Mouse (Mus musculus): ENCODE data around the gene Mthfd2l.
A peak's percentile ranks its signal among the peaks of the same experiment; 100 is the strongest.

Mthfd2l gene

DNA sequence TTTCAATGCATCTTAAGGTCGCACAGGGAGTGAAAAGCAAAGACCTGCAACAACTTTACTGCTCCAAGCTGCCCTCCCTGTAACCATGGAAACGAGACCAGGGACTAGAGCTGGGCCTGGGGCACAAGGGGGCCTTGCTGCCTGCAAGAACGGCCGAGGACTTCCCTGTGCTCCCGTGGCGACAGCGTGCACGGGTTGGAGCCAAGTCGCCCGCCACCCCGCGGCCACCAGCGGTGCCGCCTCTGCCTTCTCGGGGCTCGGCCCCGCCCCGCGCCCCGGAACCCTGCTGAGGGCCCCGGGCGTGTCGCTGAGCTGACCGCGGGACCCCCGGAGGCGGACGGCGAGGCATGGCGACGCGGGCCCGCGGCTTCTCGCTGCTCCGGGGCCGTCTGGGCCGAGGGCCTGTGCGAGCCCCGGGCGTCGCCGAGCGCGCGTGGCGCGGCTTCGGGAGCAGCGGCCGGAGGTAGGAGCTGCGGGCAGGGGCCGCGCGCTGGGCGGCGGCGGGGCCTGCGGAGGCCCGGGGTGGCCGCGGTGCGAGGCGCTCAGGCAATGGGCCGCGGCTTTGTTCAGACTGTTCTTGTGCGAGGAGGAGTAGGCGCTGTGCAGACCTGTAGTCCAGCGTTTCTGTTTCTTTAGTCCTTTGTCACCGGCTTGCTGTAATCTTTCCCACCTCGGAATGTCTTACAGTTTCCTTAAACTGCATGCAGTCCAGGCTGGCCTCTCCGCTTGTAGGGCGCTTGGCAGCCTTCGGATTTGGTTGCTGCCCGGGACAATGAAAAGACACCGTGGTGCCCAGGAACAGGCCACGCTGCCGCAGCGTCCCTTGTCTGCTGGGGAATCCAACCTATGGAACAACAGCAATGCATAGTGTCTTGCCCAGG is at the start of gene Mthfd2l:
Gene Mthfd2l, plus strand, starts transcription at position 147 of the 881 bp plus-strand sequence.
- DNase-seq (ENCODE audit: low read depth, low spot score): peak; percentile 71

DNA sequence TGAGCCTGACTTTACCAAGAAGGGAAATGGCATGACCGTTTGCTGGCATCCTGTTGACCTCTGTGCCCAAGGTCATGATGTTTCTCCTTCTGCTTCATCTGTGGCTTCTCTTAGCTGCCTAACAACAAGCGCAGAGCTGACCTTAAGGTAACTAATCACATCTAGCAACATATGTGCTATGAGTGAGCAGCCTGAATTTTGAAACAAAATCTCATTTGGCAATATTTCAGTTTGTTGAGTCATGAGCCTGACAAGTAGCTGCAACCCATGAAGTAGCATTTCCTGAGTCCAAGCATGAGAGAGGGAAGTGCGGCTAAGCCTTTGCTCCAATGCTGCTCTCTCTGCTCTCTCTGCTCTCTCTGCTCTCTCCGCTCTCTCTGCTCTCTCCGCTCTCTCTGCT is 49.2 kb upstream of the Mthfd2l start:
- DNase-seq (ENCODE audit: low read depth, low spot score): no peak

DNA sequence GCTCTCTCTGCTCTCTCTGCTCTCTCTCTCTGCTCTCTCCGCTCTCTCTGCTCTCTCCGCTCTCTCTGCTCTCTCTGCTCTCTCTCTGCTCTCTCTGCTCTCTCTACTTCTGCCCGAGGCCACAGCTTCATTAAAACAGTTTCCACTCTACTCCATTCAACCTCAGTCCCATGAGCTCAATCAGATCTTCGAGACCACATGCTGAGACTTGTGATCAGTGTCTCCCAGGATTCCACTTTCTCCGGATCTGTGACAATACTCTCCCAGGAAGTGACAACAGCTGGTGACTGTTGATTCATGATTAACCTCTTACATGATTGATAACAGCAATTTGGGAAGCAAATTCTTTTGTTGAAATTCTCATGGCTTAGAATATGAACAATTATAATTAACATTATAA is 48.8 kb upstream of the Mthfd2l start:
- DNase-seq (ENCODE audit: low read depth, low spot score): no peak

DNA sequence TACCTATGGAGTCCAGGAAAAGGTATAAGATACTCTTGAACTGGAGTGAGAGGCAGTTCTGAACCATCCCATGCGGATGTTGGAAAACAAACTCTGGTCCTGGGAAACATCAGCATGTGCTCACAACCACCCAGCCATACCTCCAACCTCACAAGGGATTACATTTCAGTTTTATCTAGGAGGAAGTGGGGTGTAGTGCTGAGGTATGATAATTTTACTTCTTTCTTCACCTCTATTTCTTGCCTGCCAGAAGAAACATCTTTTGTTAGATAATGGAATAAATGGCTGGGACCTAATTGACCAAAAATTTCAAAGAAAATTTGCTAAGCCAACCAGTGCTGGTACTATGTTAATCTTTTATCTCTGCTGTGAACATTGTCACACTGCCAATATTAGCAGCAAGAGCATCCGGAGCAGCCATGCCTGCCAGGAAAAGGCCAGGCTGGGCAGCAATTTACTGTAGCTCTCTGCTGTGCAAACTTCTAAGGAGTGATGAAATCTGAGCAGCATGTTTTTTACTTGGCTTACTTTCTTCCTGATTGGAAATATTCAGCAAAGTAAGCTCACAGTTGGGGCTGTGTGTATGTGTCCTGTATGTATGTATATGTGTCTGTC is 46.2 kb upstream of the Mthfd2l start:
- no peak for DNase-seq (ENCODE audit: low read depth, low spot score)

DNA sequence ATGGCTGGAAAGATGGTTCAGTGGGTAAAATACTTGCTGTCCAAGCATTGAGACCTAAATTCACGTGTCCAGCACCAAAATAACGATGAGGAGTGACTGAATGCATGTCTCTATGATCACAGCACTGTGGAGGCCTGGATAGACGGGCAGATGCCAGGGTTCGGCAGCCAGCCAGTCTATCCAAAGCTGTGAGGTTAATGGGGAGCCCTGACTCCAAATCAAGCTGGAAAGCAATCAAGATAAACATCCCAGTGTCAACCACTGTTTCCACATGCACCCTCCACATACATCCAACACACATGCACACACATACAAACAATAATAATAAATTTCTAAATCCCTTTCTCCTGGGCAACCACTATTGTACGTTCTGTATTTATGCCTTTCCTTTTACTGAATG is 42.3 kb upstream of the Mthfd2l start:
- DNase-seq (ENCODE audit: low read depth, low spot score): no peak

- no peak for DNase-seq (ENCODE audit: low read depth, low spot score)
These were observed 40.1 kb upstream of the Mthfd2l start, which contains the start of gene Cxcl1 for GRCm38 (mm10) chr5:90890519-90891463. Gene Cxcl1 (plus strand): TSS chr5:90891241.

DNA sequence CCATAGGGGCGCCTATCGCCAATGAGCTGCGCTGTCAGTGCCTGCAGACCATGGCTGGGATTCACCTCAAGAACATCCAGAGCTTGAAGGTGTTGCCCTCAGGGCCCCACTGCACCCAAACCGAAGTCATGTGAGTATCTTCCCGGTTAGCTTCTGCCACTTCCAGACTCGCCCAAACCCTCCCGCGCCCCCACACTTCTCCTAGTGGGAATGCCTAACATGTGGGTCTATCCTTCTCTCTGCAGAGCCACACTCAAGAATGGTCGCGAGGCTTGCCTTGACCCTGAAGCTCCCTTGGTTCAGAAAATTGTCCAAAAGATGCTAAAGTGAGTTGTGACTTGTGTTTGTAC is 39.5 kb upstream of the Mthfd2l start:
- DNase-seq (ENCODE audit: low read depth, low spot score): no peak

GRCm38 (mm10) chr5:90894231-90894630 is 36.7 kb upstream of the Mthfd2l start:
- DNase-seq (ENCODE audit: low read depth, low spot score): no peak

DNA sequence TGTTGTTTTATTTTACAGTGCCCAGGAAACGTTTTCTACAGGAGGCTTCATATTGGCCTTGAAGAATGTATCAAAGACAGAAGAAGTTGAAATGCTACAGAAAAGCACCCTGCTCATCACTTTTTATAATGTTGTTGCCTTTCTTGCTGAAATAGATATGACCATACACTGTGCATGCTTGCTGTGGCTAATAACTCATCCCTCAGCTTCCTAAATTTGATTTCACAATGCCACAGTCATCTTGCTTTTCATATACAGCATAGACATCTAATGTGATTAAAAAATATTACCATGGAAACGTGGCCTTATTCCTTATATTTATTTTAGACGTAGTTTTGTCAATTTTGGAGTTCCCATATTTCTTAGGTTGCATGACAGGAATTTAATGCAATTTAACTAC is 33.5 kb upstream of the Mthfd2l start:
- no peak for DNase-seq (ENCODE audit: low read depth, low spot score)

DNA sequence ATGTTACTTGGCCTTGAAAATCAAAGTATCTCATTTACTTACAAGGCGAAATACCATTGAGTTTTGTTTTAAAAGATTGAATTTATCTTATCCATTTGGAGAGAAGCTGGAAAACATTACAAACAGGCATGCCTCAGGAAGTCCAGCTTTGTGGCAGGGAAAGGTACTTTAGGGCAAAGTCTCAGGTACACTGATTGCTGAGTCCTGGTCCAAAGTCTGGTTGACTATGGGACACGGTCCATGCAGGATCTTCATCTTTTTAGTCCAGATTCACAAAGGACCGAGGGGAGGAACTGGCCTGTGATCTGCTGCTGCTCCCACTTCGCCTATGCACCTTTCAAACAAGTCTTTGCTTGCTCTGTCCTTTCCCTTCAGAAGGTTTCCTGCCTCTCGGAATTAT is 31.6 kb upstream of the Mthfd2l start:
- no peak for DNase-seq (ENCODE audit: low read depth, low spot score)

DNA sequence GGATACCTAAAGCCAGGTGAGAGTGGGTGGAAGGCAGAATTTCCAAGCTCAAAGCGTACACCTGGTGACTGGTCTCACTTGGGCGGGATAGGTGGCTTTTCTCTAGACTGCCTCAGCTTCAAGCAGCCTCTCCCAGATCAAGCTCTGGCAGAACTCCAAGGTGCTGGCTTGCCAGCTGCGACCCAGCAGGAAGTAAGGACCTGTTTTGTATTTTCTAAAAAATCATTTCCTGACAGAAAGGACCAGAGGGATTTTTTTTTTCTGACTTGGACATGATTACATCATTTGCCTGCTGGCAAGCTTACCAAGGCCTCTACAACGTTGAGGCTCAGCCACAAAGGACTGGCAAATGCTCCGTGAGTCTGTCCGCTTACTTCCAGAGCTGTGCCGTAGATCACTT is 30.8 kb upstream of the Mthfd2l start:
- no peak for DNase-seq (ENCODE audit: low read depth, low spot score)

DNA sequence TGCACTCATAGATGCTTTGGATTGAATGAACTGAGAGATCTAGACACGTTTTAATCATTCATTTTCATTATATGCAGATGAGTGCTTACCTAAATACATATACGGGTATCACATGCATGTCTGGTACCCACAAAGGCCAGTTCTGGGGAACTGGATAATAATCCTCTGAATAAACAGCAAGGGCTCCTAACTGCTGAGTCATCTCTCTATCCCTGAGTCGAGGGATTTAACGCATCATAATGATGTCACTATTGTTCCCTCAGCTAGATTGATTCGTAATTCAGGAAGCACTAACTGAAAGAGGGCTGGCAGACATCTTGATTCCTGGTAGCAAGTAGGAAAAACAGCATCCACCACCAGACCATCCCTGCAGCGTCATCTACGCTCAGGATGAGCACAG is 30.2 kb upstream of the Mthfd2l start:
- DNase-seq (ENCODE audit: low read depth, low spot score): no peak

DNA sequence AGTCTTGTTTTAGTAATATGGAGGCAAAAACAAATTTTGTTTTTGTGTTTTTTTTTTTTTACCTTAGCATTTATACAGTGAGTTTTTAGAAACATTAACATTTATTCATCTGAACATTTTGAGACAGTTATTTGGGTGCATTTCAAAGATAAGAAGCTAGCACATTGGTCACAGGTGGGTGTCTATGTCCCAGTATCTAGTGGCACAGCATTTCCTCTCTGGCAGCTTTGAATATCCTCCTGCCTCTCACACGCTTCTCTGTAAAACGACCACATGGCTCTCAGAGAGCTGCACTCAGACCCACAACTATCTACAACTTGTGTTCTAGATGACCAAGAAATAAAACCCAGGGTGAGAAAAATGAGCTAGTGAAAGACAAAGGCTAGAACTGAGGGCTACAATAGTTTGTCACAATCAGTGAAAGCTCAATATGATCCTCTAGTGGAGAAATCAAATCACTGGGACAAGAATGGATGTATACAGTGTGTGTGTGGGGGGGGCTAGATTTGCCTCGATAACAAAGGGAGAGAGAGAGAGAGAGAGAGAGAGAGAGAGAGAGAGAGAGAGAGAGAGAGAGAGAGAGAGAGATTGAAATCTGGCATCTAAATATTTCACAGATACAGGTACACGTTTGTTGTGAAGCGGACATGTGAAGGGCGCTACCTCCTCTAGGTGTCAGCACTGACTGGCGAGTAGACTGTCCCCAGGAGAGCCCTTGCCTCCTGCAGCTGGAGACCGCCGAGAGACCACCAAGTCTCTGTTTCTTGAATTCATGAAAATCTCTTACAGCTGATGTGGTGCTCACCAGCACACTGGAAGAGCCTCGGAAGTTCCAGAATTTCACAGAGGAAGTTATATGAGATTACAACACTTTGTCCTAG is 28.3 kb upstream of the Mthfd2l start:
- DNase-seq (ENCODE audit: low read depth, low spot score): no peak

- DNase-seq (ENCODE audit: low read depth, low spot score): no peak
These were observed 27.4 kb upstream of the Mthfd2l start, which contains the start of gene Cxcl2 for GRCm38 (mm10) chr5:90903339-90904020. Gene Cxcl2 (plus strand): TSS chr5:90903871.

GRCm38 (mm10) chr5:90908983-90909382 is 21.9 kb upstream of the Mthfd2l start:
- DNase-seq (ENCODE audit: low read depth, low spot score): peak; percentile 61

- DNase-seq (ENCODE audit: low read depth, low spot score): no peak
These were observed 11.4 kb upstream of the Mthfd2l start for GRCm38 (mm10) chr5:90919495-90919894.

DNA sequence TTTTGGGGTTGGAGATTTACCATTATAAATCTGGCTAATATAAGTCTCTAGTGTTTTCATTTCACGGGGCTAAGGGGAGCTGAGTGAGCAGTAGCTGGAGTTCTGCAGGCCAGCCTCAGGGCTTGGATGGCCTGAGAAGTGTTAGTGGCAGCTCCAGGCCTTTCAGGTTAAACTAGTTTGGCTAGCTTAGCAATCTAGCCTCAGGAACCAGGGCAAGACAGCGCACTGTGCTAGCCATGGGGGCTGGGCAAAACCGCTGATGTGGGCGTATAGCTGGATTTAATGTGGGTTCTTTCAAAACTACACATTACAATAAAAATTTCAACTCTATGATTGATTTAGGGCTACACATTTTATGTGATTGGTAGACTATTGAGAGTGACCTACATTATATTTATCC is 8.0 kb upstream of the Mthfd2l start:
- no peak for DNase-seq (ENCODE audit: low read depth, low spot score)

DNA sequence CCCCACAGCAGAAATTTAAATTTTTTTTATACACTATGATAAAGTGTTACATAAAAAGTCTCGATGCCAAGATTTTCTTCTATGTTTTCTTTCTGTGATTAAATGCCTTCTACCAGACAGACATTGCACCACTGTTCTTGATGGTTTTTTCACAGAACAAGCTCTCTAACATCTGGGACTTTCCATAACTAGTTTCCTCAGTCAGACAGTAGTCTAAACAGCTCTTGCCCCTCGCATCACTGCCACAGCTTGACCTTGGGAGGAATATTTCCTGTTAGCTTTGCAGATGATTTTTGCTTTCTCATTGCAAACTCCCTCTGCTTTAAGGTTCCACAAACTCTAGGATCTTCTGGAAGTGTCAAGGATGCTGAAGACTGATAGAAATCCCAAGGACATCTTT is 371 bp upstream of the Mthfd2l start:
- DNase-seq (ENCODE audit: low read depth, low spot score): no peak

GRCm38 (mm10) chr5:90931911-90932310 is 994 bp downstream of the Mthfd2l start:
- DNase-seq (ENCODE audit: low read depth, low spot score): no peak

GRCm38 (mm10) chr5:90936706-90937105 is 5.8 kb downstream of the Mthfd2l start:
- no peak for DNase-seq (ENCODE audit: low read depth, low spot score)

Data from retina, postnatal 7 days (tissue).